Mouse (Mus musculus) cerebellum, adult 11 months (tissue): Measurements from ENCODE around the gene Ing5.
"Not testable (repeated sequence)": the region's sequence is repeated elsewhere in the genome, so short reads cannot be mapped to it uniquely, and the experiment has no call there.

Experiments used
- DNase-seq: peaks from one replicate; pipeline ENCODE4 v3.0.0; 2022

Ing5 gene

GRCm38 (mm10) chr1:93811495-93812039 lies 7.8 kb downstream of the Ing5 start:
- no peak for DNase-seq

GRCm38 (mm10) chr1:93817823-93818532 lies 14.2 kb downstream of the Ing5 start:
- DNase-seq = no peak

DNA sequence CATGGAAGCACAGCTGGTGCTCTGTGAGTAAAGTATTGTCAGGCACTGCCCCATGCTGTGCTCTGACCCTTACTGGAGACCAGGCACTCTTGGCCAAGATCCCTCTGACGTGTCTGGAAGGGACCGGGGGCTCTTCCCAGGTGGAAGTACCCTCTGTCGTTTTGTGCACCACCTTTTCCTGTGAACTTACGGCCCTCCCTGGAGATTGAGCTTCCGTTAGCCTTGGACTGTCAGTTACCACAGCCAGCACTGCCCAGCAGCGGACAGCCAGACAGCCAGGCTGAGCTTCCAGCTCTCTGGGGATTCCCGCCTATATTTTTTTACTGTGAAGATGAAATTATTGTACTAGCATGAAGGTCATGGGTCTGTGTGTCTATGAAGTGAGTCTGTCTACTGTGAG lies 15.0 kb downstream of the Ing5 start:
- no peak for DNase-seq

DNA sequence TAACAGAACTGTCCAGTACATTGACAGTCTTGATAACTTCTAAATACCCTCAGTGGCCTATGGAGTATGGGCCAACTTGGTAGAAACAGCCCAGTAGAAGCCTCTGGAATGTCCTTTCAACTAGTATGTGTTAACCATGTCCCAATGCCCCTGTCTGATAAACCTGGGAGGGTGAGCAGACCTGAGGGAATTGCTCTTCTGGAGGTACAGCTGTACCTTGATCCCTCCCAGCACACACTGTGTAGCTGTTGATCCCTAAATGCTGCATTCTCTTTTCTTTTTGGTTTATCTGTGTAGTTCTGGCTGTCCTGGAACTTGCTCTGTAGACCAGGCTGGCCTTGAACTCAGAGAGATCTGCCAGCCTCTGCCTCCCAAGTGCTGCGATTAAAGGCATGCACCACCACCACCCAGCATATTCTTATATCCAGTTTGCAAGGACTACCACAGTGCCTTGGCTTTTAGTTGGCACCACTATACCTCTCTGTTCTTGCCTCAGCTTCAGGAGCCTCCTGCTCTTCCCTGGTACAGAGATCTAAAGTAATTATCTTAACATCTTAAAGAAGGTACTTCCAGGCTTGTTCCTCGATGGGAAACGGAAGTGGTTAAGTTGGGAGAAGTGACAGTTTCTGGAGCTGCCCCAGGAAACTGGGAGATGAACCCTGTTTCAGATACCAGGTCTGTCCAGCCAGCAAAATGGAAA lies 20.2 kb downstream of the Ing5 start:
- DNase-seq = peak; percentile 11

DNA sequence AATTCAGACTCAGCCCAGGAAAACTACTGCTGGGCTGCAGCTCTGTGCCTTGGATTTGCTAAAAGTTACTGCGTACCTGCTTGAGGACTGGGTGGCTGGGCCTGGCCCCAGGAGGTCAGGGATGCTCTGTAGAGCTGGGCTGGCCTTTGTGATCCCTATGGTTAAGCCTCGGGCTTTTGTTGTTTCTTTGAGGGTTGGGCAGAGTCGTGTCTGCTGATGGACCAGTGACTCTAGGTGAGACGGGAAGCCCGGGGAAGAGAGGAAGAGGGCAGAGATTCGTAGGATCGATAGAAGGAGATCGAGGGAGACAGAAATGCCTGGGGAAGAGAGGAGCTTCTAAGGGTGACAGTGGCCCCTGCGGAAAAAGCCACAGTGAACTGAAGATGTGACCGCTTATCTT lies 20.8 kb downstream of the Ing5 start, which contains the start of gene D2hgdh:
Gene D2hgdh (plus strand): TSS at position 301 of the 400 bp plus-strand sequence.
- no peak for DNase-seq

DNA sequence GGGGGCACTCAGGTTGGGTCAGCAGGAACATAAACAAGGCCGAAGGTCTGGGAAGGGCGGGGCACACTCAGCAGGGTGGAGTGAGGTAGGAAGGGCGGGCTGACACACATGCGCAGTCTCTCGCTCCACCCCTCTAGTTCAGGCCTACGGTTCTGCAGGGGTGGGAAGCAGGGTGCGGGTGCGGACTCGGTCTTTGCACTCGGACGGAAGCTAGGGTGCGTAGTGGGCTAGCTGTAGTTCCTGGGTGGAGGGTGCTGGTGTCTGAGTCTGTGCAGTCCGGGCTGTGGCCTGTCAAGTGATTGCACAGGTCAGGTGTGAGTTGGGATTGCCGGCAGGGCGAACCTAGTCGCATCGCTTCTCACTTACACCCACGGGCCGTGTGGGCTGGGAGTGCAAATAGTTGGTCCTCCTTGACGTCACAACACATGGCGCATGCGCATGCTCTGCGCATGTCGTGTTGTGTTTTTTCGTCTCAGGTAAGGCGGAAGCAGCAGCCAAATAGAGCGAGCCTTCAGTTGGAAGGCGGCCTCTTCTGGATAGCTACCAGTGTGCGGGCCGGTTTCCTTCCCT lies 21.4 kb downstream of the Ing5 start:
- peak; percentile 96 for DNase-seq

GRCm38 (mm10) chr1:93825771-93826539 lies 22.2 kb downstream of the Ing5 start:
- DNase-seq = peak; percentile 50

DNA sequence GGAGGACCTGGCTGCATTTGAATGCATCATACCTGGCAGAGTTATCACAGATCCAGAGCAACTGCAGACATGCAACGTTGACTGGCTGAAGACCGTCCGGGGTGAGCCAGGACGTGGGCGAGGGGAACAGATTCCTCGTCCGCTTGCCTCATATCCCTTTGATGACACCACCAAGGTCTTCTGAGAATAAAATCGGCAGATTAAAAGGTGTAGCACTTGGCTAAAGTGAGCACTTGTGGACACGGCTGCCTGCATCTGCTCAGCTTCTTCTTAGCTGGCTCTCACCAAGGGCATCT lies 22.7 kb downstream of the Ing5 start:
- DNase-seq = no peak

- peak; percentile 1 for DNase-seq
Measured at GRCm38 (mm10) chr1:93832754-93833360, 29.1 kb downstream of the Ing5 start.

DNA sequence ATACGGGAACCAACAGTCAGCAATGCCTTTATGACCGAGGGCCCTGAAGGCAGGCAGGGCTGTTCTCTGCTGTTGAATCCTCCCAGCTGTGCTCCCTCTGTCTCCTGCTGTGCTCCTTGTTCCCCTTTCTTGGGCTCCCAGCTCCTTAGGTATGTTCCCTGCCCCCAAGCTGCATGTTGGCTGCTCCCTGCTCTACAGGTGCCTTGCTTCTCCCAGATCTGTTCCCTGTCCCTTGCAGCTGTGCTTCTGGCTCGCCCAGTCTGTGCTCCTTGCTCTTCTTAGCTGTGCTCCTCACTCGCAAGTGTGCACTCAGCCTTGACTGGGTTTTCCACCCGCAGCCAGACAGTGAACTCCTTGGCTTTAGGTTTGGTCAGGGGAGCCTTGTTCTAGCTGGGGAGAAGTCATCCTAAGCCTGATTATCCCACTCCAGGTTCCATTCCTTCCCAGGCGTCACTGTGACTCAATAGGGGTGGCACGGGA lies 30.9 kb downstream of the Ing5 start:
- no peak for DNase-seq

DNA sequence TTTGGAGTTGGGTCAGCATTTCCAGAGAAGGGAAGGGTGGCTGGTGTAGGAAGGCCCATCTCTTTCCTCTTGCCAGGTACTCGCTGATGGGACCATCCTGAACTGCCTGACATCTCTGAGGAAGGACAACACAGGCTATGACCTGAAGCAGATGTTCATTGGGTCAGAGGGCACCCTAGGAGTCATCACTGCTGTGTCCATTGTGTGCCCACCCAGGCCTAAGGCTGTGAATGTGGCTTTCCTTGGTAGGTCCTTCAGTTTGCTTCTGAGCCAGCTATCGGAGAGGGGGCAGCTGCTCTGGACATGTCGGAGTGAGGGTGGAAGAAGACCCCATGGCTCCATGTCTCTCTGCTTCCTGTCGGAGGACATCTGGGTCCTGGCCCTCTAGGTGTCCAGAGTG lies 31.4 kb downstream of the Ing5 start:
- peak; percentile 5 for DNase-seq

DNA sequence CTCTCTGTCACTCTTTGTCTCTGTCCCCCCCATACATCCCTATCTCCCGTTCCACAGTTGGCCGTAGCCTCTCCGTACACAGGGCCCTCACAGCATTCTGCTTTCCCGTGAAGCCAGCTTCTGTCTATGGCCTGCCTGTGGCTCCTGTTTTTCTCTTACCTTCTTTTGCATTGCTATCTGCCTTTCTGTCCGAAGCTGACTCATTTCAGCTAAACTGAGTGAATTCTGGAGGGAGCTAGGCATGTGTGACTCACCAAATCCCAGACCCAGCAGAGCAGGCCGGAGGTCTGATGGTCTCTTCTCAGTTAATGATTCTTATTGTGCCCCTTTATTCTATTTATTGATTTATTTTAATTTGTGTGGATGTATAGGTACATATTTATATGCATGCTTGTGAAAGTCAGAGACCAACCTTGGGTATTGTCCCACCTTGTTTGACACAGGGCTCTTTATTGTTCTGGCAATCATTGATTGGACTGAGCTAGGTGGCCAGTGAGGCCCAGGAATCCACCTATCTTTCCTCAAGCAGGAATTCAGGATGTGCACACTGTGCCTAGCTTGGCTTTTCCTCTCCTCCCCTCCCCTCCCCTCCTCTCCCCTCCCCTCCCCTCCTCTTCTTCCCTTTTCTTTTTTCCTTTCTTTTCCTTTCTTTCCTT lies 32.2 kb downstream of the Ing5 start:
- DNase-seq = no peak

DNA sequence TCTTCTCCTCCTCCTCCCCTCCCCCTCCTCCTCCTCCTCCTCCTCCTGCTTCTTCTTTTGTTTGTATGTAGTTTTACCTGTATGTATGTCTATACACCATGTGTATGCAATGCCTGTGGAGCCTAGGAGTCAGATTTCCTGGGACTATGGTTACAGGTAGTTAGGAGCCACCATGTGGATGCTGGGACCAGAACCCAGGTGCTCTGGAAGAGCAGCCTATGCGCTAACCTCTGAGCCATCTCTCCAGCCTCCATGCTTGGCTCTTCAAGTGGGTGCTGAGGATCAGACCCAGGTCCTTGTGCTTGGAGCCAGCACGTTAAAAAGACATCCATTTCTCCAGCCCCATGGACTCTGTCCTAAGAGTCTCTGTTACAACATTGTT lies 32.8 kb downstream of the Ing5 start:
- DNase-seq = no peak

- DNase-seq = no peak
Measured at GRCm38 (mm10) chr1:93837335-93837734, 33.6 kb downstream of the Ing5 start.

- not testable (repeated sequence) for DNase-seq
Measured at GRCm38 (mm10) chr1:93838569-93838968, 34.8 kb downstream of the Ing5 start.

- not testable (repeated sequence) for DNase-seq
Measured at GRCm38 (mm10) chr1:93845766-93846366, 42.1 kb downstream of the Ing5 start.

DNA sequence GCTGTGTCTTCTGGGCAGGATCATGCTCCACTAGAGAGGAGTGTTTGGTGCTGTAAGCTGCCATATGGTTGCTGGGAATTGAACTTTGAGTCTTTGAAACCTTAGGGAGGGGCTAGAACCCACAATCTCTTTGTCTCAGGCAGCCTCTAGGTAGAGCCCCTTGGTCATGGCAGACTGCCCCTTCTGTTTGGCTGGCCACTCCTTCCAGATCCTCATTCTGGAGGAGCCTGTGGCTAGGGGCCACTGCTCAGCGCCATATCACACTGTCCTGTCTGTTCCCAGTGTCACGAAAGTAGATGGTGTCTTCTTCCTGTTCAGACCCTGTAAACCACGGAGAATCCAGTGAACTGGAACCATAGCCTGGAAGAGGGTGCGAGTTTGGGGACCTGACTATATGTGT lies 52.0 kb downstream of the Ing5 start:
- DNase-seq = not testable (repeated sequence)

DNA sequence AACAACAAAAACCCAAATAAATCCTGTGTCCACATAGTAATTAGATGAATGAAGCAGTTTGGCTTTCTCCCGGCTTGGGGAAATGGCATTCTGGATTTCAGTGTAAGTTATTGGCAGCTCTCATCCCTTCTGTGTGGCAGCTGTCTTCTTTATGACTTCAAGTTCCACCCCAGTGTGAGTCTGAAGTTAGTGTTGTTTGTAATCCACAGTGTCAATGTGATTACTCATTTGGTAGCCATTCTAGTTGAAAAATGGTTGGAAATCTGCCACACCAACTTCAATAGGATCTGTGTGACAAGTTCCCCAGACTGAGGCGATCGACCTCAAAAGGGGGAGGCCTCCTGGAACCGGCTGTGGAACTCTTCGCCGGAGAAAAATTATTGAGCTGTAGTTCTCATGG lies 53.6 kb downstream of the Ing5 start:
- no peak for DNase-seq

DNA sequence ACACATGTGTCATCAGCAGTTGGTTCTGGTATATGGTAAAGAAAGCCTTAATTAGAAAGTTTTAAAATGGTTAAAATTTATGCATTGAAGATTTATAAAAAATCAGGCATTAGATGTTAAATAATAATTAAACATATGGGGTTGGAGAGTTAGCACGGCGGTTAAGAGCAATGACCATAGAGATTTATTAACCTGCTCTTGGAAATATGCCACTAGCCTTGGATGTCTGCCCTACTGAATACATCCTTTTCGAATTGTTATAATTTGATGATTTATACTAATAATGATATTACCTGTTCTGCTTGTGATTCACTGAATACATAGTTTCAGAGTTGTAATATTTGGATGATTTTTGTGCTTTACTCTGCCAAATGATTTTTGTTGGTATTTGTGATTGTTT lies 54.2 kb downstream of the Ing5 start:
- no peak for DNase-seq

DNA sequence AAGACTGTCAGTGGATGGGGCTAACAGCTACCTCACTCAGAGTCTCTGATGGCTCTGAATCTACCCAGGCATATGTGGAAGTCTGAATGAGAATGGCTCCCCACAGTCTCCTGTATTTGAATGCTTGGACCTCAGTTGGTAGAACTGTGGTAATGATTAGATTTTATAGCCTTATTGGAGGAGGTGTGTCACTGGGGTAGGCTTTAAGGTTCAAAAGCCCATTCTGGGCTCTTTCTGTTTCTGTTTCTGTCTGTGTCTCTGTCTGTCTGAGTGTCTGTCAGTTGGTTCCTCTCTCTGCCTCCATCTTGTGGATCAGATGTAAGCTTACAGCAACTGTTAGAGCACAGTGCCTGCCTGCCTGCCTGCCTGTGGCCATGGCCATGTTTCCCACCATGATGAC lies 55.9 kb downstream of the Ing5 start:
- DNase-seq = no peak

- not testable (repeated sequence) for DNase-seq
Measured at GRCm38 (mm10) chr1:93861048-93861447, 57.3 kb downstream of the Ing5 start, which contains the start of gene Gal3st2. TSS of gene Gal3st2 (plus strand) at chr1:93861306.
